Mouse (Mus musculus) liver, embryonic 14.5 days (tissue): ENCODE measurements at regions not wholly inside any gene's neighbourhood (a gene's known extent, or its start where the extent isn't known, plus 50 kb on each side); places are given as distances from the start of the nearest gene placed in this dataset.

Source experiments
- ATAC-seq: fragments of 200-750 bp; cut with Nextera tagmentation; 2 replicates; pipeline ENCODE4 v1.8.0; 2017; ENCODE audit warnings: moderate number of reproducible peaks, mild to moderate bottlenecking, moderate library complexity; ENCODE audit not compliant: insufficient read depth
- DNase-seq, 3 experiments: peaks; one replicate each; pipeline ENCODE4 v3.0.0-alpha.2; 2012 to 2013; ENCODE audit warnings: low read depth in 3 of 3, low spot score in 3 of 3
- H3K27ac ChIP-seq: fragments of 300-500 bp; sonication (generic); 2 replicates; pipeline ENCODE4 v1.5.1; 2014; ENCODE audit warnings: moderate library complexity, mild to moderate bottlenecking, control low read depth, inconsistent platforms
- H3K27me3 ChIP-seq: fragments of 300-500 bp; sonication (generic); 2 replicates; pipeline ENCODE4 v1.6.1; 2014; ENCODE audit warnings: mild to moderate bottlenecking, low read length, moderate library complexity; ENCODE audit not compliant: control insufficient read depth, insufficient read depth
- H3K36me3 ChIP-seq: fragments of 300-500 bp; sonication (generic); replicated peaks from 2 replicates; pipeline ENCODE4 v1.6.1; 2014; ENCODE audit warnings: low read depth; ENCODE audit not compliant: control insufficient read depth, insufficient read depth
- H3K4me1 ChIP-seq, 2 experiments: fragments of 200-500 bp in 1 of 2; fragments of 300-500 bp in 1 of 2; sonication (generic) in 1 of 2; replicated peaks; 2 replicates each; pipeline ENCODE4 v1.6.1; 2012 to 2014; ENCODE audit warnings: antibody characterized with exemption in 1 of 2, inconsistent platforms in 1 of 2, low read length in 1 of 2; ENCODE audit not compliant: control insufficient read depth in 2 of 2, insufficient read depth in 2 of 2
- H3K4me2 ChIP-seq: fragments of 300-500 bp; sonication (generic); 2 replicates; pipeline ENCODE4 v1.6.1; 2014; ENCODE audit warnings: low read depth, mild to moderate bottlenecking, control low read depth, moderate library complexity
- H3K4me3 ChIP-seq, 2 experiments: fragments of 200-500 bp in 1 of 2; fragments of 300-500 bp in 1 of 2; sonication (generic) in 1 of 2; 2 replicates each; pipeline ENCODE4 v1.5.1; 2012 to 2014; ENCODE audit warnings: low read depth in 2 of 2, low read length in 2 of 2, mild to moderate bottlenecking in 2 of 2, control low read depth in 1 of 2, inconsistent platforms in 1 of 2, moderate library complexity in 1 of 2; ENCODE audit not compliant: insufficient read depth in 1 of 2
- H3K9ac ChIP-seq: fragments of 300-500 bp; sonication (generic); replicated peaks from 2 replicates; pipeline ENCODE4 v1.6.1; 2014; ENCODE audit warnings: mild to moderate bottlenecking, control low read depth, moderate library complexity
- H3K9me3 ChIP-seq: fragments of 300-500 bp; sonication (generic); 2 replicates; pipeline ENCODE4 v1.6.1; 2016; ENCODE audit warnings: low read length, mixed read lengths; ENCODE audit not compliant: control insufficient read depth
- CTCF ChIP-seq: IDR thresholded peaks from 2 replicates; pipeline ENCODE4 v1.5.1; 2016; ENCODE audit warnings: antibody characterized with exemption, low read depth, control low read depth
- EP300 ChIP-seq: IDR thresholded peaks from 2 replicates; pipeline ENCODE4 v1.6.1; 2016; ENCODE audit warnings: antibody characterized with exemption, low read depth
- WGBS: fragments of 180-500 bp; shearing (Covaris S2); extraction: QIAGEN DNeasy Blood & Tissue Kit; methylation state at CpG from one replicate; pipeline ENCODE4 v1.1.7; 2014; ENCODE audit not compliant: insufficient replicate concordance; 5-methylcytosine and 5-hydroxymethylcytosine counted together

GRCm38 (mm10) chr1:148904067-148904466, 1057.0 kb downstream of the Pla2g4a start:
- no peak overlapping the region for H3K4me3 ChIP-seq
- H3K27ac ChIP-seq = no peak overlapping the region
- DNase-seq (no peak), ATAC-seq (no peak)
- no peaks in the 10 kb centered on the region for H3K4me1 ChIP-seq
- no peaks in the 10 kb centered on the region for H3K9me3 ChIP-seq
- H3K36me3 ChIP-seq = no peaks in the 10 kb centered on the region
- TF ChIP-seq EP300 = no peak
- TF ChIP-seq CTCF = no peak
- no peak overlapping the region for H3K9ac ChIP-seq
- no peak overlapping the region for H3K4me2 ChIP-seq
- H3K27me3 ChIP-seq = no peaks in the 10 kb centered on the region

DNA sequence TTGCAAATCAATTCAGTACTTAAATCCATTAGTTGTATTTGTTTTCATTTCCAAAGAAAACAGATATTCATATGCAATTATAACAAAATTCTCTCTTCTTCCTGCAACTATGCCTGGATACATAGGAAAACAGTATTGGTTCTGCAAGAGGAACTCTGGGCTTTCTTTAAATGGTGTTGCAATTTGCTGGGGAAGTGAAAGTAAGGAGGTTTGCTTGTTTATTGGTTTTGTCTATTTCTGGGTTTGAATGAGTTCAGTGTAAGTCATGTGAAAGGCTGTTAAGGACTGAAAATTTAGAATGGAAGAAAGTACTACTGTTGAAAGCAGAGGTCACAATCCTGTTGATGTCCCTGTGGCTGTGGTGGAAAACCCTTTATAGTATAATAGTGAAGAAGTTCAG, 1058.0 kb downstream of the Pla2g4a start:
- no peak overlapping the region for H3K9ac ChIP-seq
- no peak overlapping the region for H3K27ac ChIP-seq
- DNase-seq (peak in 1 of 3 experiments; percentile 4), ATAC-seq (no peak)
- no peaks in the 10 kb centered on the region for H3K4me1 ChIP-seq
- H3K4me3 ChIP-seq = no peak overlapping the region
- H3K27me3 ChIP-seq = no peaks in the 10 kb centered on the region
- no peak overlapping the region for H3K4me2 ChIP-seq
- H3K9me3 ChIP-seq = no peaks in the 10 kb centered on the region
- no peaks in the 10 kb centered on the region for H3K36me3 ChIP-seq
- TF ChIP-seq EP300 (no peak), CTCF (no peak)

- 62% methylated on average over 2 of the region's 2 CpGs for WGBS
- no peak overlapping the region for H3K27ac ChIP-seq
- no peaks in the 10 kb centered on the region for H3K4me1 ChIP-seq
- H3K4me3 ChIP-seq = no peak overlapping the region
- H3K4me2 ChIP-seq = no peak overlapping the region
- H3K36me3 ChIP-seq = no peaks in the 10 kb centered on the region
- no peak for ATAC-seq
- TF ChIP-seq EP300 (no peak), CTCF (no peak)
- DNase-seq = no peak
- H3K27me3 ChIP-seq = no peaks in the 10 kb centered on the region
- no peaks in the 10 kb centered on the region for H3K9me3 ChIP-seq
- H3K9ac ChIP-seq = no peak overlapping the region
Measured at GRCm38 (mm10) chr1:148901319-148902033, 1059.6 kb downstream of the Pla2g4a start.

GRCm38 (mm10) chr1:148870788-148871187, 1090.3 kb downstream of the Pla2g4a start:
- TF ChIP-seq EP300 = no peak
- TF ChIP-seq CTCF = no peak
- H3K36me3 ChIP-seq = no peaks in the 10 kb centered on the region
- H3K9me3 ChIP-seq = no peaks in the 10 kb centered on the region
- no peak for DNase-seq
- H3K27me3 ChIP-seq = no peaks in the 10 kb centered on the region
- 66% methylated on average over 1 of the region's 1 CpGs for WGBS
- H3K4me2 ChIP-seq = no peak overlapping the region
- H3K9ac ChIP-seq = no peak overlapping the region
- no peak overlapping the region for H3K4me3 ChIP-seq
- ATAC-seq = no peak
- H3K27ac ChIP-seq = no peak overlapping the region
- no peaks in the 10 kb centered on the region for H3K4me1 ChIP-seq

DNA sequence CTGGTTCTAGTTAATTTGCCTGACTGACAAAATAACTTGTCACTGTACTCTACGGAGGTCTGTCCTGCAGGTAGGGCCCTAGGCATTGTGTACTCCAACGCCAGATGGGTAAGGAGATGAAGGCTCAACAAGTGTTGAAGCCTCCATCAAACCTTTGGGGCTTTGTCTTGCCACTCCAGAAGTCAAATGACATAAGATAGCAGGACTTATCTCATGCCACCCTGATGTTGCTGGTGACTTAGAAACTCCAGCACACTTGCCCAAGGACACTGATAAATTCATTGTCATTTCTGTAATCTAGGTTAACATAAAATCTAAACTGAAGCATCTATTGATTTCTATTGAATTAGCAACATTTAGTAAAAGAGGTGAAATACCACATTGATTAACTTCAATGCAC, 1097.5 kb downstream of the Pla2g4a start:
- H3K4me1 ChIP-seq = no peaks in the 10 kb centered on the region
- ATAC-seq (no peak), DNase-seq (no peak)
- no peak overlapping the region for H3K9ac ChIP-seq
- no peak overlapping the region for H3K4me3 ChIP-seq
- no peaks in the 10 kb centered on the region for H3K36me3 ChIP-seq
- H3K27me3 ChIP-seq = no peaks in the 10 kb centered on the region
- no peaks in the 10 kb centered on the region for H3K9me3 ChIP-seq
- 43% methylated on average over 2 of the region's 2 CpGs for WGBS
- no peak for TF ChIP-seq CTCF
- TF ChIP-seq EP300 = no peak
- no peak overlapping the region for H3K27ac ChIP-seq
- H3K4me2 ChIP-seq = no peak overlapping the region
